Mouse (Mus musculus): Measurements from ENCODE around the gene Prmt2. TPM values are rescaled to one million over a fixed set of nuclear protein-coding genes. Genes with fewer than 3 reads are reported as not detected.

Prmt2 gene
- polyA plus RNA-seq, 1 experiment from 2014 or later = 246 TPM

MicroRNA genes within 50 kb of the gene (microRNA counts, 519-probe panel; counts per million panel counts)
- microRNA mmu-miR-678 = 2,667 counts per million, percentile 25 among the panel's probes with 10 or more counts

Small RNA genes lying within 50 kb of the gene (microRNA-seq; reads per million reads assigned to microRNA genes)
- not detected for gene Mir678

Other genes starting within 250 kb of the Prmt2 start
- gene Zfp280b, start 205.2 kb downstream of the Prmt2 start, polyA plus RNA-seq (2015; fragmentation: Nextera tagmentation; extraction: Ambion mirVana) = 12.0 and 12.5 TPM in 2 replicates
- 0.05 TPM in 1 of 2 replicates, not detected in the other for gene Slc5a4b, start 126.9 kb downstream of the Prmt2 start, polyA plus RNA-seq (2015; fragmentation: Nextera tagmentation; extraction: Ambion mirVana)
- gene Slc5a4a, start 90.4 kb downstream of the Prmt2 start, polyA plus RNA-seq (2015; fragmentation: Nextera tagmentation; extraction: Ambion mirVana) = 0.09 TPM in 1 of 2 replicates, not detected in the other
- 1.6 and 2.0 TPM in 2 replicates for gene S100b, start 16.0 kb upstream of the Prmt2 start, polyA plus RNA-seq (2015; fragmentation: Nextera tagmentation; extraction: Ambion mirVana)
- gene Dip2a, start 107.4 kb upstream of the Prmt2 start, polyA plus RNA-seq (2015; fragmentation: Nextera tagmentation; extraction: Ambion mirVana) = 14.9 and 16.5 TPM in 2 replicates
- not detected in 2 replicates for gene AC141477.1, start 202.6 kb upstream of the Prmt2 start, polyA plus RNA-seq (2015; fragmentation: Nextera tagmentation; extraction: Ambion mirVana)
- 8.1 and 8.8 TPM in 2 replicates for gene Pcnt, start 204.9 kb upstream of the Prmt2 start, polyA plus RNA-seq (2015; fragmentation: Nextera tagmentation; extraction: Ambion mirVana)
- not detected in 2 replicates for gene 2610028H24Rik, start 211.2 kb upstream of the Prmt2 start, polyA plus RNA-seq (2015; fragmentation: Nextera tagmentation; extraction: Ambion mirVana)
- 70.5 and 72.6 TPM in 2 replicates for gene Mcm3ap, start 231.1 kb upstream of the Prmt2 start, polyA plus RNA-seq (2015; fragmentation: Nextera tagmentation; extraction: Ambion mirVana)
- gene Ybey, start 231.2 kb upstream of the Prmt2 start, polyA plus RNA-seq (2015; fragmentation: Nextera tagmentation; extraction: Ambion mirVana) = 6.9 and 7.6 TPM in 2 replicates

All from hindbrain, embryonic 13.5 days (tissue).